Mouse (Mus musculus) cortical plate, adult 2 months (tissue): ENCODE measurements around the gene Pbxip1. TPM values are rescaled to one million over a fixed set of nuclear protein-coding genes. Genes with fewer than 3 reads are reported as not detected.

Experiments used
- H3K27ac ChIP-seq: fragments of 200-500 bp; 2 replicates; pipeline ENCODE4 v1.5.1; 2012; ENCODE audit warnings: low read length, control low read depth, inconsistent platforms; ENCODE audit not compliant: insufficient read depth
- H3K4me1 ChIP-seq: fragments of 200-500 bp; 2 replicates; pipeline ENCODE4 v1.6.1; 2011; ENCODE audit warnings: low read length; ENCODE audit not compliant: control insufficient read depth, insufficient read depth
- H3K4me3 ChIP-seq: fragments of 200-500 bp; 2 replicates; pipeline ENCODE4 v1.5.1; 2011; ENCODE audit warnings: mild to moderate bottlenecking, low read length, control low read depth; ENCODE audit not compliant: insufficient read depth
- CTCF ChIP-seq: fragments of 200-500 bp; IDR thresholded peaks from 2 replicates; pipeline ENCODE4 v1.5.1; 2011; ENCODE audit warnings: mild to moderate bottlenecking, control low read depth, low read length; ENCODE audit not compliant: insufficient read depth; ENCODE audit errors: extremely low read depth
- POLR2A ChIP-seq: fragments of 200-500 bp; IDR thresholded peaks from 2 replicates; pipeline ENCODE4 v1.6.1; 2011; ENCODE audit warnings: mild to moderate bottlenecking, low read length, control low read depth; ENCODE audit not compliant: insufficient read depth; ENCODE audit errors: extremely low read depth
- polyA plus RNA-seq: library from polyadenylated mRNA; depleted of rRNA; stranded (reverse); fragments of >200 nt; gene quantifications from 2 replicates; pipeline ENCODE4 v1.2.3, GENCODE M21; 2012

The Pbxip1 gene
- polyA plus RNA-seq, 1 experiment, result 38.0 TPM

DNA sequence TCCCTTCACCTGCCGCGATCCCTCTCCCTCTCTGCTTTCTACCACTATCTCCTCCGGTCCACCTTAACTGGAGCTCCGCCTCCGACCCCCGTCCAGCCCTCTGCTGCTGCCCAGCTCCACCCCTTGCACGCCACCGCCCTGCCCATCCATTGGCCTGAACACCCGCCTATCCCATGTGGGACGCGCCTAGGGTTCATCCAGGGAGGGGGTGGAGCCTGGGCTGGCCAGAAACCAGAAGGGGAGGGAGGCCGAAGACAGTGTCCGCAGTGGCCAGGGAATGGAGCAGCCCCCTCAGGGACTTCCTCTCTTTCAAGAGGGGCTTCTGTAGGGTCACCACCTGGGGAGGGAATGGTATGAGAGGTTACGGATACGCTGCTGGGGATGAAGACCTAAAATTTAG, 42.9 kb upstream of the Pbxip1 start:
- Histone ChIP-seq H3K4me3 (peak overlapping the region; percentile 56), H3K27ac (peak overlapping the region; percentile 85), H3K4me1 (peaks cover 5% of the 10 kb centered on the region)
- TF ChIP-seq CTCF (no peak), POLR2A (peak; percentile 55)

DNA sequence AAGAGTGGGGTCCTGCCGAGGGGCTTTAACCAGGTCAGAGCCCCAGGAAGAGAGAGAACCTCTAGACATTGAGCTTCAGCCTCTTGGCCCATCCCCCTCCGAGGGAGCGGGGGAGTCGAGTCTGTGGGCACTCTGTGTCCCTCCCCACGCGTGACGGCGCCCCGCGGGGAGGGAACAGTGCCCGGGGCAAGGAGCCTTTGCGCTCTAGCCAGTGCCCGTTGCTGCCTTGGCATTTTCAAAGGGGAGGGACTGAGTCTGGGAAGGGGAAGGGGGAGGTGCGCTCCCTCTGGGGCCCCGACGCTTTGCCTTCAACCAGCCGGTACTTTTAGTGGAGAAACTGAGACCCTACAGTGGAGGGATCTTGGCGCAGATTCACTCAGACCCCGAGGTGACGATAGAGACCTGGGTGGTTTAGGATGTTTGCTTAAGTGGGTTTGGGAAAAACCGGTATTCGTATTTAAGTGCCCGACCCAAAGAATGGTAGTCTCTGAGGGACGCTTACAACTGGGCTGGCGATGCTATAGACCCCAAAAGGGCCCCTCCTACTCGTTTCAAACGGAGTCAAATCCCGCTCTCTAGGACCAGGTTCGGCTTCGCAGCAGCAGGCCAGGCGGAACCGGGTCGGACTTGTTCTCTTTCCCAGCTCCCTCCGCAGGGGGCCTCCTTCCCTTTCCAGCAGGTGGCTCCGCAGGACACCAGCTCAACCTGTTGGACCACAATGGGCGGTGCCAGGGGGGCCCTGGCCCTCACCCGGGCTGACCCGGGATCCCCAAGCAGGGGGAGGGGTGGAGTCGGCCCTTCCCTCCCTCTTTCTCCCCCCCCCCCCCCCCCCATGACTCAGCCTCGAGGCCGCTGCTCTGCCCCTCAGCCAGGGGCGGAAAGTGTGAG, 42.3 kb upstream of the Pbxip1 start, which contains the start of gene Zbtb7b:
TSS of gene Zbtb7b (minus strand) at position 771 of the 888 bp plus-strand sequence.
- H3K4me3 ChIP-seq, result peak within 1 kb of the TSS; percentile 56
- peaks cover 5% of the 10 kb centered on the region for H3K4me1 ChIP-seq
- TF ChIP-seq POLR2A, result no peak
- TF ChIP-seq CTCF, result no peak
- H3K27ac ChIP-seq, result peak within 1 kb of the TSS; percentile 85

DNA sequence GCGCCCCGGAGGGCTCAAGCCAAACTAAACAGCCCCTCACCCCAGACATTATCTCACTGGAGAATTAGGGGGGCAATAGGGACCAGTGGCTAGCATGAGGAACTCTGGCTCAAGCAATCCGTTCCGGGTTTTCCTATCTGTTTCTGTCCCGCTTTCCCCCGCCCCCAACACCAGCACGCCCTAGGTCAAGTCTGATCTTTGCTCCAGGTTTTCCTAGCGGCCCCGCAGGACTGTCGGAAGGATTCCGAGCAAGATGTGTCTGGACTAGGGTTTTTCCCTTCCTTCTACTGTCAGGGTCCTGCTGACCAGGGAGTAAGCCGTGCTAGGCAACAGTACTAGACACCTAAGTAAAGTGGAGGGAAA, 41.6 kb upstream of the Pbxip1 start:
- Histone ChIP-seq H3K27ac (peak overlapping the region; percentile 47; the same call in 1 of the 2 replicates), H3K4me1 (peaks cover 5% of the 10 kb centered on the region), H3K4me3 (peak overlapping the region; percentile 56)
- no peak for TF ChIP-seq CTCF
- 0 out of 2 replicates have a peak, but pooled peaks have one; percentile 26 for TF ChIP-seq POLR2A

DNA sequence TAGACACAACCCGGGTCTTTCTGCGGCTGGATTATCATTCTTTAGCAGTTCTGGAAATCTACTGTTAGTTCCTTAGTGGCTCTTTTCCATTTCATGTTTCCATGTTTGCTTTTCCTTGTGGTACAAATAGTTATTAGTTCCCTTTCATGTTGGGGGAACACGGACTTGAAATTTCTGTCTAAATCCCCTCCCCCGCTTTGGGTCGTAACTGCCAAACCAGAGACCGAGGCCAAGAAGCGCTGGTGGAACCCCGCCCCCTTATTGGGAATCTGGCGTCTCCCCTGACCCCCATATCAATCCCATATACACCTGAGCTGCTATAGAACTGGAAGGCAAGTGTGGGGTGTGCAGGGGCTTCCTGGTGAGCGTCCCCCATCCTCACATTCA, 41.1 kb upstream of the Pbxip1 start:
- TF ChIP-seq POLR2A, result no peak
- no peak for TF ChIP-seq CTCF
- peak overlapping the region; percentile 47; the same call in 1 of the 2 replicates for H3K27ac ChIP-seq
- peak overlapping the region; percentile 56; the same call in 1 of the 2 replicates for H3K4me3 ChIP-seq
- H3K4me1 ChIP-seq, result peaks cover 5% of the 10 kb centered on the region

DNA sequence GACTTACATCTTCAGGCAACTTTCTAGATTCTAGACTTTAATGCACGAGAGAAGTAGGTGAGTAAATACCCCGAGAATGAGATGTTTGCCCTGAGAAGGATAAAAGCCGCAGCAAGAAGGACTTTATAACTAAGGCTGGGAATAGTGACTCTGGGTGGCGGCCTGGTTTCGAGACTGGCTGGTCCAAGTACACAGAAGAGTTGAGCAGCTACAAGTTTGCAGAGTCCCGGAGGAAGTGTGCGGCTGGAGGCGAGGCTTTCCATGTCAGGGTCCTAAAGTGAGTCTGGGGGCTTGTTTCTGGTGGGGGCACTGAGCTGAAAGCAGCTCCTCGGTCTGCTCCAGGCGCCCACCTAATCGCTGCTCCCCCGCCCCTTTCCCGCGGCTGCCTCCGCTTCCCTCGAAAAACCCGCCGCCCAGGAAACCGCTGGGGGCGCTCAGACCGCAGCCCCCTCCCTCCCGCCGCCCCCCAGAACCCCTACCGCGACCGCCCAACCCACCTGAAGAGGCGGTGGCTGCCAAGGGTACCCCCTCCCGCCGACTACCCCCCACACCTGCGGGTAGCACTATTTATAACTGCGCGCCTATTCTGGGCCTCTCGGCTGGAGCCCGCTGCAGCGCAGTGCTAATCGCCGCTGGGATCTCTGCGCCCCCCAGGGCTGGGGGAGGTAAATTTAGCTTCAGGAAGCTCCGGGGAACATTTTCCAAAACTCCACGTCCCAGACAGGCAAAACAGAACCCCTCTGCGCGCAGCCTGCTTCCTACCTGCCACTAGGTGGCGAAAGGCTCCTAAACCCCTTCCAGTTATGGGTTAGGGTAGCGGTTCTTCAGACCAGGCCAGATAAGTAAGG, 40.5 kb upstream of the Pbxip1 start:
- Histone ChIP-seq H3K27ac (no peak overlapping the region), H3K4me1 (peaks cover 5% of the 10 kb centered on the region), H3K4me3 (peak overlapping the region; percentile 56)
- TF ChIP-seq CTCF, result peak; percentile 78
- TF ChIP-seq POLR2A, result no peak

DNA sequence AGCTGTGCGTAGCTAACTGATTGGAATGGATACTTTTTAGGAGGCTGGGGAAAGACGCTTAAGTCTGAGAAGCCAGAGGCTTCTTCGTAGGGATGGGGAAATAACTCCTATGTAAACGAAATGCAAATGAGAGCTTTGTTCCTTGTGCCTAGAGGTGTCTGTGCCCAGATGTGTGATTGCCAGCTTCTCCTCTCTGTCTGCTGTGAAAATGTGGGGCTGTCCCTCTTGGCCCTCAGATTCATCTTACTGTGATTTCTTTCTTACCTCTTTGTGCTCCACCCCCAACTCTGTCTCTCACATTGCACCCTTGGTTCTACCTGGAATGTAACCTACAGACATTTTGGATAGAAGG, 39.9 kb upstream of the Pbxip1 start:
- peak overlapping the region; percentile 6; the same call in 1 of the 2 replicates for H3K4me3 ChIP-seq
- H3K4me1 ChIP-seq, result 0 out of 2 replicates have a peak, but pooled peaks cover 2% of the 10 kb centered on the region
- no peak overlapping the region for H3K27ac ChIP-seq
- TF ChIP-seq POLR2A (no peak), CTCF (no peak)

DNA sequence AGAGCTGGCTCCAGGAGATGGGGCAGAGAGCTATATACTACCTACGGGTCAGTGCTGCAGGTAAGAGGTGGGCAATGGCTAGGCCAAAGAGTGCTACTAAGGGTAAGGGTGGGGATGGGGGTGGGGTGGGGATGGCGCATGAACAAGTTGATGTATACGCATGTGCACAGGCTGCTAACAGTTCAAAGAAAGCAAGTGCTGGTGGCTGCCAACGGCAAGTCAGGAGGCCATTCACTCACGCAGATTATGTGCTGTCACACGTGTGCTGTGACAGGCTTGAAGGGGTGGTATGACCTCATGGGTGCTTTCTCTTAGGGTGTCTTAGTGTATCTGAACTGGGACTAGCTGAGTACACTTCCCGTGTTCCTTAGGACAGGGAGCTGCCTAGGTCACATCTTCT, 35.2 kb upstream of the Pbxip1 start:
- H3K27ac ChIP-seq, result no peak overlapping the region
- H3K4me3 ChIP-seq, result no peak overlapping the region
- TF ChIP-seq CTCF (no peak), POLR2A (no peak)
- H3K4me1 ChIP-seq, result no peaks in the 10 kb centered on the region

DNA sequence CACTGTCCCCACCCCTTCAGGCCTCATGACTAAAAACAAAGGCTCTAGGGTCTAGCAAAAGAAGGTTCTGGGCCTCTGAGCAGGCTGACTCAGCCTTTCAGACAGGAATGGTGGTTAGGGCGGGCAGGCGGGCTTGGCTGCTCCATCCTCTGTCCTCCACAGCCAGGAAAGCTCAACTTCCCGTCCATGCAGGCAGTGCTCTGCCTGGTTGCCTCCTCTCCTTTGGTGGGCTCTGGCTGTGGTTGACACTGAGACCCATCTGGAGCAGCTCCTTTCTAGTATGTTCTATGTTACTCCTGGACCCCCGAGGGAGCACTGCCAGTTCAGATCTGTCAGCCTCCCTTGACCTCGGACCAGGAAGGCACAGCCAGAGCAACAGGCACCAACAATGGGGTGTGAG, 33.8 kb upstream of the Pbxip1 start, which contains the start of gene Lenep:
TSS of gene Lenep (minus strand) at position 101 of the 400 bp plus-strand sequence.
- no peak within 1 kb of the TSS for H3K27ac ChIP-seq
- 0 out of 2 replicates have a peak, but pooled peaks cover 2% of the 10 kb centered on the region for H3K4me1 ChIP-seq
- TF ChIP-seq CTCF (no peak), POLR2A (no peak)
- H3K4me3 ChIP-seq, result no peak within 1 kb of the TSS

DNA sequence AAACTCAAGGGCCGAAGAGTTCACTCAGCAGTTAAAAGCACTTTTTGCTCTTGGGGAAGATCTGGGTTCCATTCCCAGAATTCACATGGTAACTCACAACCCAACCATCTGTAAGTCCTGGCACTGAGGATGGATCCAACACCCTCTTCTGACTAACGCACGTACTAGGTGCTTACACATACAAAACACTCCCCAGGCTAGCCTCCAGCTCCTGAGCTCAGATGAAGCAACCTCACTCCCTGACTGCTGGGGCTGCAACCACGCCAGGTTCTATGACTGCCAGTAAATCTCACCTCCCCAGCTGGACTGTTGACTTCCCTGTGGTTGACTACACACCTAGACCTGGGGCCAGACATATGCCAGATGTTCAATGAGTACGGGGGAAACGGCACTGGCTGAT, 29.6 kb upstream of the Pbxip1 start:
- no peak overlapping the region for H3K27ac ChIP-seq
- peaks cover 6% of the 10 kb centered on the region; the same call in 1 of the 2 replicates for H3K4me1 ChIP-seq
- TF ChIP-seq POLR2A, result no peak
- TF ChIP-seq CTCF, result no peak
- no peak overlapping the region for H3K4me3 ChIP-seq

DNA sequence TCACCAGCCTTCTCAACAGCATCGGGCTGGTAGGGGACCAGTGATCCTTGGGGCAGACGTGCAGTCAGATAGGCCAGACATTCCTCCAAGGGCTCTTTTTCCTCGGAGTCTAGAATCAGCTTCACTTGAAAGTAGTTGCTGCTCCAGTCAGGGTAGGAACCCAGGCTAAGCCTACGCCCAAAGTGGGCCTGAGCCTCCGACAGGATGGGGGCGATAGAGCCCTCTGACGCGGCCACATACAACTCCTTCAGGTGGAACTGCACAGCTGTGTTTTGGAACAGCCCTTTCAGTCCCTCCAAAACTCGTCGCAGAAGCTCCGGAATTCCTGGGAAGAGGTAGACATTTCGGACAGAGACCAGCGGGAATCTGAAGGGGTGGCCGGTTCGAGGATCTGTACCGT, 28.1 kb upstream of the Pbxip1 start:
- no peak overlapping the region for H3K27ac ChIP-seq
- no peak for TF ChIP-seq CTCF
- TF ChIP-seq POLR2A, result no peak

More for the DNA sequence above, 28.1 kb upstream of the Pbxip1 start:
- no peak overlapping the region for H3K4me3 ChIP-seq
- peaks cover 6% of the 10 kb centered on the region; the same call in 1 of the 2 replicates for H3K4me1 ChIP-seq
